Mouse (Mus musculus) kidney, adult 2 months (tissue): ENCODE results near the gene Tbc1d32. TPM values are rescaled to one million over a fixed set of nuclear protein-coding genes. Genes with fewer than 3 reads are reported as not detected.

Experiments used
- DNase-seq: peaks from one replicate; pipeline ENCODE4 v3.0.0; 2021
- H3K27ac ChIP-seq: fragments of 200-500 bp; 2 replicates; pipeline ENCODE4 v1.5.1; 2012; ENCODE audit warnings: low read depth, low read length, control low read depth, inconsistent platforms; ENCODE audit not compliant: insufficient read depth
- H3K27me3 ChIP-seq: fragments of 200-500 bp; replicated peaks from 2 replicates; pipeline ENCODE4 v1.6.1; 2012; ENCODE audit warnings: mild to moderate bottlenecking, moderate library complexity, low read length, inconsistent platforms; ENCODE audit not compliant: control insufficient read depth, insufficient read depth
- H3K36me3 ChIP-seq: fragments of 200-500 bp; 2 replicates; pipeline ENCODE4 v1.6.1; 2012; ENCODE audit warnings: mild to moderate bottlenecking, moderate library complexity, low read length, inconsistent platforms; ENCODE audit not compliant: control insufficient read depth, insufficient read depth
- H3K4me1 ChIP-seq: fragments of 200-500 bp; 2 replicates; pipeline ENCODE4 v1.6.1; 2011; ENCODE audit warnings: low read length; ENCODE audit not compliant: control insufficient read depth, insufficient read depth
- H3K4me3 ChIP-seq: fragments of 200-500 bp; 2 replicates; pipeline ENCODE4 v1.5.1; 2011; ENCODE audit warnings: mild to moderate bottlenecking, low read depth, low read length, control low read depth; ENCODE audit not compliant: insufficient read depth
- CTCF ChIP-seq: fragments of 200-500 bp; conservative IDR thresholded peaks from 2 replicates; pipeline ENCODE4 v1.5.1; 2011; ENCODE audit warnings: low read depth, mild to moderate bottlenecking, control low read depth, low read length, moderate library complexity, mixed read lengths; ENCODE audit not compliant: insufficient read depth, insufficient read length
- POLR2A ChIP-seq: fragments of 200-500 bp; IDR thresholded peaks from one replicate; pipeline ENCODE4 v1.6.1; 2011; ENCODE audit warnings: low read depth, low read length, control low read depth
- WGBS: fragments of 180-500 bp; shearing (Covaris S2); methylation state at CpG from one replicate; pipeline ENCODE4 v1.1.7; 2018; 5-methylcytosine and 5-hydroxymethylcytosine counted together
- polyA plus RNA-seq: library from polyadenylated mRNA; depleted of rRNA; stranded (reverse); fragments of >200 nt; gene quantifications from 2 replicates; pipeline ENCODE4 v1.2.3, GENCODE M21; 2012; rRNA removed

Tbc1d32 gene
- polyA plus RNA-seq, result 1.9 and 2.2 TPM in 2 replicates

- H3K4me1 ChIP-seq, result peaks cover 7% of the 10 kb centered on the region
- TF ChIP-seq POLR2A (no peak), CTCF (no peak)
- H3K36me3 ChIP-seq, result no peaks in the 10 kb centered on the region
- H3K4me3 ChIP-seq, result peak within 1 kb of the TSS; percentile 82
- H3K27me3 ChIP-seq, result no peaks in the 10 kb centered on the region
- H3K27ac ChIP-seq, result peak within 1 kb of the TSS; percentile 90
- WGBS, result 4% methylated on average over 42 of the region's 42 CpGs
- DNase-seq, result peak; percentile 94
Observed at GRCm38 (mm10) chr10:56228568-56229209, at the start of gene Tbc1d32. Gene Tbc1d32 (minus strand): TSS chr10:56228689.

GRCm38 (mm10) chr10:56227771-56228275 is 666 bp downstream of the Tbc1d32 start:
- no peak overlapping the region for H3K4me3 ChIP-seq
- H3K4me1 ChIP-seq, result peaks cover 7% of the 10 kb centered on the region

GRCm38 (mm10) chr10:56215797-56216196 is 12.7 kb downstream of the Tbc1d32 start:
- 71% methylated on average over 3 of the region's 3 CpGs for WGBS
- TF ChIP-seq POLR2A (no peak), CTCF (no peak)
- no peaks in the 10 kb centered on the region for H3K36me3 ChIP-seq
- no peak for DNase-seq
- H3K27me3 ChIP-seq, result no peaks in the 10 kb centered on the region
- H3K4me3 ChIP-seq, result no peak overlapping the region
- H3K4me1 ChIP-seq, result no peaks in the 10 kb centered on the region
- no peak overlapping the region for H3K27ac ChIP-seq

More at GRCm38 (mm10) chr10:56227771-56228275, 666 bp downstream of the Tbc1d32 start:
- H3K36me3 ChIP-seq, result no peaks in the 10 kb centered on the region
- 76% methylated on average over 8 of the region's 8 CpGs for WGBS
- no peaks in the 10 kb centered on the region for H3K27me3 ChIP-seq
- no peak for DNase-seq
- TF ChIP-seq CTCF, result no peak
- no peak for TF ChIP-seq POLR2A
- no peak overlapping the region for H3K27ac ChIP-seq

- DNase-seq, result no peak
- Histone ChIP-seq H3K4me1 (no peaks in the 10 kb centered on the region), H3K4me3 (no peak overlapping the region), H3K27ac (no peak overlapping the region), H3K36me3 (no peaks in the 10 kb centered on the region), H3K27me3 (no peaks in the 10 kb centered on the region)
- WGBS, result 97% methylated on average over 1 of the region's 1 CpGs
- no peak for TF ChIP-seq CTCF
- no peak for TF ChIP-seq POLR2A
Observed at GRCm38 (mm10) chr10:56210343-56210742, 18.1 kb downstream of the Tbc1d32 start.

- TF ChIP-seq CTCF (no peak), POLR2A (no peak)
- Histone ChIP-seq H3K27ac (no peak overlapping the region), H3K36me3 (no peaks in the 10 kb centered on the region), H3K4me1 (no peaks in the 10 kb centered on the region), H3K27me3 (no peaks in the 10 kb centered on the region), H3K4me3 (no peak overlapping the region)
- DNase-seq, result no peak
- WGBS, result 46% methylated on average over 8 of the region's 8 CpGs
Observed at GRCm38 (mm10) chr10:56206802-56207404, 21.6 kb downstream of the Tbc1d32 start.

- WGBS, result 94% methylated on average over 2 of the region's 2 CpGs
- H3K4me1 ChIP-seq, result no peaks in the 10 kb centered on the region
- H3K36me3 ChIP-seq, result no peaks in the 10 kb centered on the region
- DNase-seq, result no peak
- TF ChIP-seq CTCF (no peak), POLR2A (no peak)
- H3K4me3 ChIP-seq, result no peak overlapping the region
- no peak overlapping the region for H3K27ac ChIP-seq
- H3K27me3 ChIP-seq, result no peaks in the 10 kb centered on the region
Observed at GRCm38 (mm10) chr10:56204348-56204747, 24.1 kb downstream of the Tbc1d32 start.

GRCm38 (mm10) chr10:56199902-56200301 is 28.6 kb downstream of the Tbc1d32 start:
- no peak overlapping the region for H3K4me3 ChIP-seq
- DNase-seq, result no peak
- H3K4me1 ChIP-seq, result no peaks in the 10 kb centered on the region
- TF ChIP-seq POLR2A (no peak), CTCF (no peak)
- no peaks in the 10 kb centered on the region for H3K27me3 ChIP-seq
- no peaks in the 10 kb centered on the region; the same call in 1 of the 2 replicates for H3K36me3 ChIP-seq
- no peak overlapping the region for H3K27ac ChIP-seq
